Mouse (Mus musculus) gastrocnemius, adult 2 months (tissue): Measurements from ENCODE around the gene Olfr522. TPM values are rescaled to one million over a fixed set of nuclear protein-coding genes. Genes with fewer than 3 reads are reported as not detected.
A peak's percentile ranks its signal among the peaks of the same experiment; 100 is the strongest.
"Not testable (repeated sequence)": the region's sequence is repeated elsewhere in the genome, so short reads cannot be mapped to it uniquely, and the experiment has no call there.

Experiments used
- DNase-seq: peaks from one replicate; pipeline ENCODE4 v3.0.0; 2022
- H3K27ac ChIP-seq: fragments of 200-600 bp; 2 replicates; pipeline ENCODE4 v1.8.1; 2022; ENCODE audit warnings: mild to moderate bottlenecking
- H3K4me3 ChIP-seq: fragments of 200-600 bp; 2 replicates; pipeline ENCODE4 v1.8.1; 2022; ENCODE audit warnings: mild to moderate bottlenecking, moderate library complexity
- CTCF ChIP-seq: fragments of 200-600 bp; IDR thresholded peaks from 2 replicates; pipeline ENCODE4 v1.8.1; 2022; ENCODE audit warnings: antibody characterized with exemption, mild to moderate bottlenecking, moderate library complexity
- intact Hi-C: fragments of 180-260 bp; cut with DNase I; formaldehyde crosslinking; loops from one replicate; pipeline ENCODE4 v1.15.1; 2025
- total RNA-seq, 2 experiments: library from RNA; stranded (reverse); gene quantifications; 2 replicates each; pipeline ENCODE4 v1.2.3; 2021

The Olfr522 gene
- total RNA-seq, 2 experiments from 2014 or later: not detected

DNA sequence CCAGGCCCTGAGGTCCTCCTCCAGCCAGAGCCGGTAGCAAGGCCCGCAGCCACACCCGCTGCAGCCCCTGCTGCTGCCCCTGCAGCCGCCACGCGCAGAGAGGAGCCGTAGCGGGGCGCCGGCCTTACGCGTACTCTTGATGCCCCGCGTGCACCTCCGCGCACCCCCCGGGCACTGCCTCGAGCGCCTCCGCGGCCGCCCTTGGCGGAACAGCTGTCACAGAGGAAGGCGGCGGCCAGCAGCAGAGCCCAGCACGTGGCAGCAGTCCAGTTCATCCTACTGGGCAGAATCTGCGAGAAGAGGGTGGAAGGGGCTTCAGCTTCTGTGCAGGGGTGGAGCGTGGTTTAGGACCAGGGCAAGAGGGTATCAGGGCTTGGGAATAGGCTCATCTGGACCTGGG is 11.2 kb downstream of the Olfr522 start:
- Histone ChIP-seq H3K27ac (no peak overlapping the region), H3K4me3 (peak overlapping the region; percentile 53)
- peak; percentile 41 for DNase-seq
- intact Hi-C loops: no loop called here
- no peak for TF ChIP-seq CTCF

DNA sequence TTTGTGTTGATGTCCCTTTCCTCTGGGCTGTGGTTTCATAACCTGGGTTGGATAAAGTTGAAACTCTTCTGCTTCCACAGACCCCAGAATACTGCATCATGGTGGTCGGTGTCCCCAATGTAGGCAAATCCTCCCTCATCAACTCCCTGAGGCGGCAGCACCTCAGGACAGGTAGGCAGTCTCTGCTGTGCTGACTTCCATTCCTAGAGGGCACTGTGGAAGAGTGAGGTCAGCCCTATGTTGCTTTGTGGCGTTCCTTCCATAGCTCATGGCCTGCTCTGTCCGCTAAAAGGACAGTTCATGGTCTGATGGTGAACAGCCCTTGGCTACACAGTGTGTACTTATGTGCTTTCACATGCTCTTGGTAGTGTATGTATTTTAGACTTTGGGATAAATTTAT is 20.0 kb downstream of the Olfr522 start:
- Histone ChIP-seq H3K27ac (no peak overlapping the region), H3K4me3 (no peak overlapping the region)
- TF ChIP-seq CTCF: peak; percentile 47
- DNase-seq: no peak
- intact Hi-C loops: loop anchor here (10.0 kb wide), 1 partner anchor 170 kb away; the partner anchor contains the start of gene 6430531B16Rik

DNA sequence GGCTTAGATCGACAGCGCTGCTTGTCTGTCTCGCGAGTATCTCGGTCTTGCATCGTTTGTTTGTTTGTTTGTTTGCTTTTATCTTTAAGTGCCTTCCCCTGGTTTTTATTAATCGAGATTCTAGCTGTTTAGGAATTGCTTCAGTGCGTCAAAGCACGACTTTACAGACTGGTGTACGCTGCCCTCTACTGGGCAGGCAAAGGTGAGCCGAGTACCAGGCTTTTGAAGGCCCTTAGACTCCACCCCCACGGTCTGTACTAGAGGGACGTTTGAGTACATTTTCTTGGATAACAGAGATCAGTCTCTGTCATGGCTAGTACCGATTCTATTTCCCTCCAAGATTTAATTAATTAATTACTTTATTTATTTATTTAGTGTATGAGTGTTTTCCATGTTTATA is 23.2 kb downstream of the Olfr522 start:
- peak; percentile 95 for TF ChIP-seq CTCF
- Histone ChIP-seq H3K4me3 (no peak overlapping the region), H3K27ac (no peak overlapping the region)
- intact Hi-C loops: loop anchor here (1.0 to 10.0 kb wide), 2 partner anchors 63 to 167 kb away; partner anchors contain the start of gene 6430531B16Rik
- peak; percentile 77 for DNase-seq

DNA sequence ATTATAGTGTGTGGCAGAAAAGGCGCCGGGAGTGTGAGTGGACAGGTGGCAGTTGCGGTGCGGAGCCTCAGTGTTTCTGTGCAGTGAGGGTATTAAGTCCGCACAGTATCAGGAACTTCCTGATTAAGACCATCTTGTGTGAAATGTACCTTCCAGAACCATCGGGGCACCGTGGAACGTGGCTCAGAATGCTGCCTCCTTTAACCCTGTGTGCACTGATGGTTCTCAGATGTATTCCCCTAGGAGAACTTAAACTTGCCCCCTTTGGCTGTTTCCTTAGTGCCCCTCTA is 26.6 kb downstream of the Olfr522 start:
- DNase-seq: no peak
- TF ChIP-seq CTCF: no peak
- Histone ChIP-seq H3K4me3 (peak overlapping the region; percentile 97), H3K27ac (peak overlapping the region; percentile 98)
- intact Hi-C loops: no loop called here

DNA sequence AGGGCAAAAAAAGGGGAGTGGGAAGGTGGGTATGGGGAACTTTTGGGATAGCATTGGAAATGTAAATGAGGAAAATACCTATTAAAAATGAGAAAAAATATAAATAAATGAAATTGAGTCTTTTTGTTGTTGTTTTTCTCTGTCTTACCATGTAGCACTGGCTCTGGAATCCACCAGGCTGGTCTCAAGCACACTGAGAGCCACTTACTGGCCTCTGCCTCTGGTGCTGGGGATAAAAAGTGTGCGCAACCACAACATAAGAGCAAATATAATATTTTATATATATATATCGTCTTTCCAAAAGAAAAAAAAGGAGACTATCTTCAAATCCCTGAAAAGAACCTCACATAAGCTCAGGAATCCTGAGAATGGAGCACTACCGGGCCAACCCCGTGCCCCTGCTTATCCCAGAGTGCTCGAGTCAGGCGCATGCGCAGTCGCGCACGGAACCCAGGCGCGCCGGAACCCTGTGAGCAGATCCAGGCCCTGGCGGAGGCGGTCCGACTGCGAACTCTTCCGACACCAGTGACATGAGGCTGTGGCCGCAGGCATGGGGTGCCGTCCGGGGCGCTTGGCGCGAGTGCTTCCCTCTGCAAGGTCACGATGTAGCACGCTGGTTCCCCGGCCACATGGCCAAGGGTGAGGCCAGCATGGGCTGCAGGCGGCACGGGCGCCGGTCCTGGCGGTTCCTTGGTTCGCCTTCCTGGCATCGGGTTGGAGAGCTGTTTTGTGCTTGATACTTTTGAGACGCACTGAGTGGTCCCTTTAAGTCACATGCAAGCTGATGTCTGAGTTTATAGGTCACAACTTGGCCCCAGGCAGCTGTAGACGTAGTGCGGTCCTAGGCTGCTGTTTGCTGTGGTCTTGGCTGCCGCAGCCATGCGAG is 27.2 kb downstream of the Olfr522 start, which contains the start of gene Mtg1:
Gene Mtg1, plus strand, starts transcription at position 430 of the 886 bp plus-strand sequence.
- peak; percentile 98 for DNase-seq
- Histone ChIP-seq H3K4me3 (peak within 1 kb of the TSS; percentile 97), H3K27ac (peak within 1 kb of the TSS; percentile 98)
- no peak for TF ChIP-seq CTCF
- intact Hi-C loops: no loop called here

DNA sequence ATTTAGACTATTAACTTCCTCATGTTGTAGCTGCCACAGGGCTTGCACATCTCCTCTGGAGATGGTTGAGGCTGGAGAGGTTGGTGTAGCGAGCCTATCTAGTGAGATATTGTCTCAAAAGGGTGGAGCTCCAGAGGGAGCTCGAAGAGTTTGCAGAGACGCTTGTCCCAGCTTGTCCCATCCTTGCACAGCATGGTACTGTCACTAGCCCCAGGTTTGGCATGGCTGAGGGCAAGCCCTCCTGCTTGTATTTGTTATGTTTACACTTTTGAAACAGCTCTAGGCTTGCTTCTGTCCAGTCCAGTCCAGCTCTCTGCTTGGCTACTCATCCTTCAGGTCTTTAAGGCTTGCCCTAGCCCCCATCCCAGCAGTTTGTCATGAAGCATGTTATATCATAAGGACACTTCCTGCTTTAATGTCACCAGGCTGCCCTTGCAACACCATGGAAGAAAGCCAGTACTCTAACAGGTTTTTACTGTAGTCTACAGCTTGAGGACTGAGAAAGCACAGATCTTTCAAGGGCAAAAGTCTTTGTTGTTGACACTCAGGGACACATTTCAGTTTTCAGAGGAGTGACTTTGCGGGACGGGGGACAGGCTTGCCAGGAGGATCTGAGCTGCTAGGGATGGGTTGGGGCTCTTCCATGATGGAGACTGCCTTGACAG is 29.3 kb downstream of the Olfr522 start:
- DNase-seq: no peak
- TF ChIP-seq CTCF: no peak
- Histone ChIP-seq H3K4me3 (no peak overlapping the region), H3K27ac (no peak overlapping the region)
- intact Hi-C loops: no loop called here

DNA sequence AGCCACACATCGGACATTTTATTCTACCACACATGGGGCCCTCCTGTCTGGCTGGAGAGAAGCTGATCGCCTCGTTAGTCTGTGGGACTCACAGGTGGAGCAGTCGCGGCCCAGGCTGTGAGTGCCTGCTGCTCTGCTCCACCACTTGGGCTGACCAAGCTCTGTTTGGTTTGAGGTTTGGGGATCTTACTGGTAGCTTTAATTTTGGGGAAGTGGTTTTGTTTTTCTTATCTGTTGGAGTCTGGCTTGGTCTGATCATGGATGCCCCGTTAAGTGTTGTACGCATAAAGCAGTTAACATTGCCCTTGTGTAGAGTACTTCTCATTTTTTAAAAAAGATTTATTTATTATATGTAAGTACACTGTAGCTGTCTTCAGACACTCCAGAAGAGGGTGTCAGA is 30.5 kb downstream of the Olfr522 start:
- DNase-seq, H3K4me3 ChIP-seq, H3K27ac ChIP-seq, intact Hi-C loops: not testable (repeated sequence)

DNA sequence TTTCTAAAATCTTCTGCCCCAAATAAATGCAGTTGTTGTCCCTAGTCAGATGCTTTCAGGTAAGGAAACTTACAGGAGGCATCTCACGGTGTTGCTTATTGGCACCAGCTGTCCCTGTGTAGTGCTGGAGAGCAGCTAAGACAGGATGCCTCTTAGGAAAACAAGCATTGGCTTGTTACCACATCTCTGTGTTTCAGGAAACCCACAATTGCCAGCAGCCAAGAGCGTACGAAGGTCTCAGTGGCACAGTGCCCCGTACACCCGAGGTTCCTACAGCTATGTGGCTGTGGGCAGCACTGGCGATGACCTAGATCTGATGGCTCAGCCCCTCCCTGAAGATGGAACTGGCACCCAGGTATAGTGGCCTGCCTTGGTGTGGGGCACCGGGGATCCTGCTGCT is 32.4 kb downstream of the Olfr522 start:
- DNase-seq, intact Hi-C loops, H3K27ac ChIP-seq, H3K4me3 ChIP-seq: not testable (repeated sequence)

DNA sequence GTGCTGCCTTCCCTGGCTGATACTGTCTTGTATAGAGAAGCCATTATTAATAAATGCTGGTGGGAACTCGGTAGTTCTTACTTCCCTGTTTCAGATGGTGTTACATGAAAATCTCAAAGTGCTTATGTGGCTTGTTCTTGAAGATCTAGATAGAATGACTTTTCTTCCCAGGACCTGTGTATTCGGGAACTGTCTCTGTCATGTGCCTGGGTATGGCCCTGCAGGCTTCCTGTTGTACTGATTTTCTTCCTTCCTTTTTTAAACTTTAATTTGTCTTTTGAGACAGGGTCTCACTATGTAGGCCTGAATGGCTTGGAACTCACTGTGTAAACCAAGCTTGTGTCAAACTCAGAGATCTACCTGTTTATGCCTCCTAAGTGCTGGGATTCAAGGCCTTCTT is 36.7 kb downstream of the Olfr522 start:
- DNase-seq: no peak
- no peak overlapping the region for H3K27ac ChIP-seq
- no peak for TF ChIP-seq CTCF
- H3K4me3 ChIP-seq: no peak overlapping the region
- intact Hi-C loops: loop anchor here (10.0 kb wide), 1 partner anchor 1203 kb away; no protein-coding TSS in a partner anchor

DNA sequence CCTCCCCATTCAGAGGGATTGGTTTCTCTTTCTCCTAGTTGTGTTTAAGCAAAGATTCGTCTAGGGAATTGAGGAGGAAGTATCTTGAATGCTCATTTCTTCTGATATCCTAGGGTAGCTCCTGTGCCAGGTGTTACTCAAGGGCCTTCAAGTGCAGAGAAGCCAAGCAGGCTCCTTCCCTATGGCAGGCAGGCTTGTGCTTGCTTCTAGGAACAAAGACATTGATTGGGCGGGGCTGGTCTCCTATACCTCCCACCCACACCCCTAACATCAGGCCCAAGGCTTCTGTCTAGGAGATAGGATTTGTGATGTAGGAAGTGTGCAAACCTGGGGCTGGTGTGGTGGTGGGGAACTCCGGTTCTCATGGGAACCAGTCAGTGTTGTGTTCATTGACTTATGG is 37.6 kb downstream of the Olfr522 start:
- H3K4me3 ChIP-seq: peak overlapping the region; percentile 9; the same call in 1 of the 2 replicates
- peak overlapping the region; percentile 16; the same call in 1 of the 2 replicates for H3K27ac ChIP-seq
- DNase-seq: no peak
- TF ChIP-seq CTCF: no peak
- intact Hi-C loops: loop anchor here (10.0 kb wide), 1 partner anchor 1202 kb away; no protein-coding TSS in a partner anchor

DNA sequence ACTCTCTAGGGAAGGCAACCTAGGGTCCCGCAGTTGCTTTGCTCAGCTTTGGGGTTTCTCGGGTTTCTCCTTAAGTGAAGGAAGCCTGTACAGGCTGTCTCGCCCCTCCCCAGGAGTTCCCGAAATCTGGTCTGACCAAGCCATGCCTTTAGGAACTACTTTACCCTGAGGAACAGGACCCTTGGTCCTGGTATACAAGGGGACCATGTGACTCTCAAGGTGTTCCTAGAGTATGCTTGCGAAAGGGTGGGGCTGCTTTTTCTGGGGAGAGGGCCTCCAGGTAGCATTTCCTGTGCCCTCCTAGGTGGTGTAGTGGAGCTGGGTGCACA is 38.6 kb downstream of the Olfr522 start:
- peak overlapping the region; percentile 95 for H3K4me3 ChIP-seq
- TF ChIP-seq CTCF: no peak
- DNase-seq: no peak
- intact Hi-C loops: loop anchor here (10.0 kb wide), 1 partner anchor 1201 kb away; no protein-coding TSS in a partner anchor
- H3K27ac ChIP-seq: peak overlapping the region; percentile 92

DNA sequence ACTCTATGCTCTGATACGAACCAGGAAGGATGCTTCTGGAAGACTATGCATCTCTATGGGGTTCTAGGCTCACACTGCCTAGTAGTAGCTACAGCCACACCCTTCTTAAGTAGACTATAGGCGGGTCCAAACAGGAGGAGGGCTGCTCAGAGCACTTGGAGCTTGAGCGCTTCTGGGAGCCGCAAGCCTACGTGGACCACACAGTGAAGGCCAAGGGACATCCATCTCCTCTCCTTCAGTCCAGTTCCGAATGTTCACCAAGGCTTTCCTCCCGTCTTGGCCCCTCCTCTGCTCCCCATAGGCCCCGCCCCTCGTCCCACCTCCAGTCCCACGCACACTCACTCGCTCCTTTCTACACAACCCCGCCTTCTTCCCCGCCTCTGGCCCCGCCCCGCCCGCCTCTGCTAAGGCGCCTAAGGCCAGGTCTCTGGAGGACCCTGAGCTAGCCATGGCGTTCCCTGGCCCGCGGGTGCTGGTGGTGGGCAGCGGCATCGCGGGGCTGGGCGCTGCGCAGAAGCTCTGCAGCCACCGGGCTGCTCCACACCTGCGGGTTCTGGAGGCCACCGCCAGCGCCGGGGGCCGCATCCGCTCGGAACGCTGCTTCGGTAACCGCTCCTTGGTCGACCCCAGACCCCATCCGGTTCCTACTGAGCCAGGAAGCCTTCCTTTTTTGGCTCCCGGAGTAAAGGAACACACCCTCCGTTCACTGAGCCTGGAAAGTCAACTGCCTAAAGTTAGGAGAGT is 39.1 kb downstream of the Olfr522 start:
- TF ChIP-seq CTCF: no peak
- peak; percentile 96 for DNase-seq
- intact Hi-C loops: loop anchor here (10.0 kb wide), 1 partner anchor 1201 kb away; no protein-coding TSS in a partner anchor
- peak overlapping the region; percentile 92 for H3K27ac ChIP-seq
- H3K4me3 ChIP-seq: peak overlapping the region; percentile 95
